Mouse (Mus musculus): ENCODE measurements around the gene Clns1a. TPM values are rescaled to one million over a fixed set of nuclear protein-coding genes. Genes with fewer than 3 reads are reported as not detected.

Clns1a gene
- polyA plus RNA-seq, 1 experiment from 2014 or later = 100 TPM

DNA sequence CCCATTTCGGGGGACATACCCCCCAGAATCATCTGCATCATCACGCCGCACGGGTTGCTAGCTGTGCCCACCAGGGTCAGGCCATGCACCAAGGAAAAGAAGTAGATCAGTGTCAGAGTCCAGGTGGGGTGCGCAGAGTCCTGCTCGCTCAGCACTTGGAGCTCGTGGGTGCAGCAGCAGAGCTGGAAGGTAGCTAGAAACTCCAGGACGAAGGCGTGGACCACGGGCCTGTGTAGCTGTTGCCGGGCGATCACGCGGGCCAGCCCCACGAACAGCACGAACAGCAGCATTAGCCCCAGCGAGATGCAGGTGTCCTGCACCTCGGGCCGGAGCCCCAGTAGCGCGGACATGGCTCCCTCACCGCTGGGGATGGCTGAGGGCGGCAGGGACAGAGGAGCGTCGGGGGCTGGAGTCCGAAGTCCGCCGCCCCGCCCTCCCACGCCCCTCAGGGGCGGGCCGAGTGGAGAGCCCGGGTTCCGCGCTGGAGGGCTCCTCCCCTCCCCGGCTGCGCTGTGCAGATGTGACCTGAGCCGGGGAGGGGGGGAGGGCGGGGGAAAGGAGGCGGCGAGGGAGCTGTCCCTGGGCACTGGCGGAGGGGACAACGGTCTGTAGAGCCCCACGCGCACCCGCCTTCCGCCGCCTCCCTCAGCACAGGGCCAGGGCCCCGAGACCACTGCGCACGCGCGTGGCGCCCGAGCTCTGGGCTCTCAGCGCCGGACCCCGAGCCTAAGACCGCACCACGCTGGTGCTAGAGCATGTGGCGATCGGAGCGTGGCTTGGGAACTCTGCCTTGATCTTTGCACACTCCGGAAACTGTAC, 41.4 kb downstream of the Clns1a start, which contains the start of gene Aqp11:
Gene Aqp11 (minus strand): TSS at position 652 of the 819 bp plus-strand sequence.
- peak; percentile 97 for ATAC-seq (ENCODE audit: insufficient number of reproducible peaks, insufficient read depth, low FRiP score, low read depth)
- peak within 1 kb of the TSS; percentile 33 to 48; a peak in 1 of 4 replicates for H3K27ac ChIP-seq (replicated peaks in 1 of 2; ENCODE audit: control insufficient read depth in 1 of 2, insufficient read depth in 1 of 2, low read depth in 2 of 2, low read length in 2 of 2)
- under 1% methylated on average over 45 of the region's 64 CpGs for WGBS

DNA sequence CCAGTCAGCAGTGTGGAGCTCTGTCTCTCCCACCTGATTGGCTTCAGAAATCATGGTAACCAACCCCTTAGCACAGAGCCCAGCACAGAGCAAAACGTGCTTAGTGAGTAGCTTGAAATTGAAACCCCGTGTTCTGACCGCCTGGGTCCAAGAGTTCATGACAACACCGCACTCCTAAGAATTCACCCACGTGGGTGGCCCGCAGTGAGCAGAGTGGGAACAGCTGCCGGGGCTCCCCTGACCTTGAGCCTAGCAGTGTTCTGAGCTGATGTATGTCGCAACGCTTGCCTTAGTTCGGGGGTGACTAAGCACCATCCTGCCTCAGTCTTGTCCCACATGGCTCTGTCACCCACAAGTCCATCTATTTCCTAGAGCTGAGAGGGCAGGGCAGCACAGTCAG, 44.5 kb downstream of the Clns1a start:
- Histone ChIP-seq H3K27me3 (ENCODE audit: control insufficient read depth, insufficient read depth, low read length) (peaks cover 2% of the 10 kb centered on the region; the same call in 1 of the 2 replicates), H3K36me3 (ENCODE audit: control insufficient read depth, insufficient read depth, low read length) (no peaks in the 10 kb centered on the region), H3K4me3 (ENCODE audit: control insufficient read depth in 1 of 2, insufficient read depth in 1 of 2, low read depth in 1 of 2, low read length in 2 of 2) (no peak overlapping the region), H3K9me3 (ENCODE audit: control insufficient read depth, low read length) (no peaks in the 10 kb centered on the region), H3K4me1 (ENCODE audit: control insufficient read depth in 2 of 2, insufficient read depth in 2 of 2, low read length in 2 of 2) (peaks cover 5 to 6% of the 10 kb centered on the region in 2 experiments; a peak in 1 of 4 replicates), H3K27ac (replicated peaks in 1 of 2; ENCODE audit: control insufficient read depth in 1 of 2, insufficient read depth in 1 of 2, low read depth in 2 of 2, low read length in 2 of 2) (no peak overlapping the region), H3K4me2 (ENCODE audit: low read length) (no peak overlapping the region), H3K9ac (ENCODE audit: low read length) (no peak overlapping the region)
- WGBS = 81% methylated on average over 10 of the region's 10 CpGs
- ATAC-seq (ENCODE audit: insufficient number of reproducible peaks, insufficient read depth, low FRiP score, low read depth) = no peak

More for the DNA sequence above, 41.4 kb downstream of the Clns1a start, which contains the start of gene Aqp11:
- no peaks in the 10 kb centered on the region for H3K9me3 ChIP-seq (ENCODE audit: control insufficient read depth, low read length)
- H3K4me1 ChIP-seq (ENCODE audit: control insufficient read depth in 2 of 2, insufficient read depth in 2 of 2, low read length in 2 of 2) = peaks cover 5 to 6% of the 10 kb centered on the region in 2 experiments; a peak in 1 of 4 replicates
- H3K27me3 ChIP-seq (ENCODE audit: control insufficient read depth, insufficient read depth, low read length) = peaks cover 2% of the 10 kb centered on the region; the same call in 1 of the 2 replicates
- H3K4me3 ChIP-seq (ENCODE audit: control insufficient read depth in 1 of 2, insufficient read depth in 1 of 2, low read depth in 1 of 2, low read length in 2 of 2) = peak within 1 kb of the TSS; percentile 58 to 62
- peak within 1 kb of the TSS; percentile 74 for H3K9ac ChIP-seq (ENCODE audit: low read length)
- peak within 1 kb of the TSS; percentile 99 for H3K4me2 ChIP-seq (ENCODE audit: low read length)
- no peaks in the 10 kb centered on the region for H3K36me3 ChIP-seq (ENCODE audit: control insufficient read depth, insufficient read depth, low read length)

DNA sequence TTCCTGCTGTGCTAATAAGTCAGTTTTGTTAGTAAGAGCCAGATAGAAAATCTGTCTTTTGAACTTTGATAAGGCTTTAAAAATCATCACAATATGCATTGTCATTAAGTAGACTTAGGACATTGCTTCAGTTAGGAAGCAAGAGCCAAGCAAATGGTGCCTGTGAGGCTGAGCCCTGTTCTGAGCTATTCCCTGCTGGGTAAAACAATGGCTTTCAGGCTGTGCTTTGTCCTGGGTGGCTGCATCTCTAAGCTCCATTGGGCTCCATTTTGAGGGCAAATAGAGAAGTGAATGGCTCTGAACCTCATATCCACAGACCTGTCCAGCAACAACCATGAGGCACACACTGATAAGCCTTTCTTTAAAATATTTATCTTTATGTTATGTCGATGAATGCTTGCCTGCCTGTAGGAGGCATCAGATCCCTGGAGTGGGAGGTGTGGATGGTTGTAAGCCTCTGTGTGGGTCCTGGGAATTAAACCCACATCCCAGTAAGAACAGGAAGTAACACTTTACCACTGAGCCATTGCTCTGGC, 45.4 kb downstream of the Clns1a start:
- no peak overlapping the region for H3K9ac ChIP-seq (ENCODE audit: low read length)
- H3K27me3 ChIP-seq (ENCODE audit: control insufficient read depth, insufficient read depth, low read length) = peaks cover 1% of the 10 kb centered on the region; the same call in 1 of the 2 replicates
- no peak overlapping the region for H3K4me2 ChIP-seq (ENCODE audit: low read length)
- no peaks in the 10 kb centered on the region for H3K9me3 ChIP-seq (ENCODE audit: control insufficient read depth, low read length)
- ATAC-seq (ENCODE audit: insufficient number of reproducible peaks, insufficient read depth, low FRiP score, low read depth) = no peak
- no peak overlapping the region for H3K4me3 ChIP-seq (ENCODE audit: control insufficient read depth in 1 of 2, insufficient read depth in 1 of 2, low read depth in 1 of 2, low read length in 2 of 2)
- H3K27ac ChIP-seq (replicated peaks in 1 of 2; ENCODE audit: control insufficient read depth in 1 of 2, insufficient read depth in 1 of 2, low read depth in 2 of 2, low read length in 2 of 2) = no peak overlapping the region
- WGBS = 31% methylated on average over 1 of the region's 1 CpGs
- peaks cover 5 to 6% of the 10 kb centered on the region in 2 experiments; a peak in 1 of 4 replicates for H3K4me1 ChIP-seq (ENCODE audit: control insufficient read depth in 2 of 2, insufficient read depth in 2 of 2, low read length in 2 of 2)
- H3K36me3 ChIP-seq (ENCODE audit: control insufficient read depth, insufficient read depth, low read length) = no peaks in the 10 kb centered on the region

DNA sequence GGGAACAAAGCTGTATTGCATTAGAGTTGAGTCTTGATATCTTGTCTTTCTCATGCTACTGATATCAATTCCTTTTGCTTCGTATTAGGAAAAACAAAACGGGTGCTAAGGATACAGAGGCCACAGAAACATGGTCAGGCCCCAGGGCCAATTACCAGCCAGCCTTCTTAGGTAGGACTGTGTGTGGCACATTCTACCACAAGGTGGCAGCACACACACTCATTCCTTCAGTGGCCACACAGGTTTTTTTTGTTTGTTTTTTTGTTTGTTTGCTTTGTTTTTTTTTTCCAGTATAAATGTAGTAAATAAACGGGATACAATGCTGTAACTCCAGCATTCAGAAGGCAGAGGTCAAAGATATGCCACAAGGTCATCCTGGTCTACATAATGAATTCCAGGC, 48.9 kb downstream of the Clns1a start:
- no peaks in the 10 kb centered on the region for H3K27me3 ChIP-seq (ENCODE audit: control insufficient read depth, insufficient read depth, low read length)
- WGBS = 15% methylated on average over 3 of the region's 3 CpGs
- H3K4me2 ChIP-seq (ENCODE audit: low read length) = no peak overlapping the region
- no peak for ATAC-seq (ENCODE audit: insufficient number of reproducible peaks, insufficient read depth, low FRiP score, low read depth)
- no peaks in the 10 kb centered on the region for H3K36me3 ChIP-seq (ENCODE audit: control insufficient read depth, insufficient read depth, low read length)
- peaks cover 0 to 3% of the 10 kb centered on the region in 2 experiments; a peak in 1 of 4 replicates for H3K4me1 ChIP-seq (ENCODE audit: control insufficient read depth in 2 of 2, insufficient read depth in 2 of 2, low read length in 2 of 2)
- H3K4me3 ChIP-seq (ENCODE audit: control insufficient read depth in 1 of 2, insufficient read depth in 1 of 2, low read depth in 1 of 2, low read length in 2 of 2) = no peak overlapping the region
- no peaks in the 10 kb centered on the region for H3K9me3 ChIP-seq (ENCODE audit: control insufficient read depth, low read length)
- no peak overlapping the region for H3K27ac ChIP-seq (replicated peaks in 1 of 2; ENCODE audit: control insufficient read depth in 1 of 2, insufficient read depth in 1 of 2, low read depth in 2 of 2, low read length in 2 of 2)
- H3K9ac ChIP-seq (ENCODE audit: low read length) = no peak overlapping the region

DNA sequence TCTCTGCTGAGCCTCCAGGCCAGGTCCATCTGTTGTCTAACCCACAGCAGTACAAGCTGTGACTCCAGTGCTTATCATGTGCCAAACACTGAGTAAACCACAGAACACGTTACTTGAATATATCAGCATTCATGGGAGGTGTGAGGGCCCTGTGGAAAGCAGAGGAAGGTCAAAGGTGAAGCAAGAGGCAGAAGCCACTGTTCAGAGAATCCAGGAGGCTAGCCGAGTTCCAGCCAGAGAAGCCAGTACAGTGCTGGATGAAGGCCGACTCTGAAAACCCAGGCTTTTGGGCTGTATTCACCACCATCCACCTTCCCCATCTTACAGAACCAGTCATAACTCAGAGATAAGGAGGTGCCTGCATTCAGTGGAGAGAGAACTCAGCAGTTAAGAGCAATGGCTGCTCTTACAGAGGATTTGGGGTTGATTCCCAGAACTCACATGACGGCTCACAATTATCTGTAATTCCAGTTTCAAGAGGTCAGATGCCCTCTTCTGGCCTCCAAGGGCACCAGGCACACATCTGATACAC, 50.8 kb downstream of the Clns1a start:
- H3K4me2 ChIP-seq (ENCODE audit: low read length) = no peak overlapping the region

DNA sequence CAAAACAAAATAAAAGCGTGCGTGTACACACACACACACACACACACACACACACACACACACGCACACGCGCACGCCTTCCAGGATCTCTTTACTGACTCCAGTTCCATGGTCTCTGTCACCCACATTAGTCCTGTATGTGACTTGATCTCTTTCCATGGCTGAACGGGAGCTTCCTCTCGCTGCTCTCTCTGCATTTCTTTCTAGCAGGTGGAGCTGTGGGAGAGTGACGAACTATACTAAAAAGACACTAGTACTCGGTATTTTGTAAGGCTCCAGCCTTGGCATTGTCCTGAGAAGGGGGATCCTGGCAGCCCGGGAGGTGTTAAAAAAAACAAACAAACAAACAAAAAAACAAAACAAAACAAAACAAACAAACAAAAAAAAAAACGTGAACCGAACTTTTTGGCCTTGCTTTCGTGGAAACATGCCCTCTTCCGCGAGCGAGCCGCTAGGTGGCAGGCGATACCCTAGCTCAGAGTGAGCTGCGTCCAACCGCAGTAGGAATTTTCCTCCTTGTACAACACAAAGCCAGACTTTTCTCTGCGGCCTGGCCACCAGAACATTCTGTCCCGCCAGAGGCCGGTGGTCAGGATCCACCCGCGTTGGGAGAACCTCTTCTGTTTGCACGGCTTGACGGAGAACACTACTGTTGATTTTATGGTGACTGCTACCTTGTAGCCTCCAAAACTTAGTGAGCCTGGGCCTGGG, 51.5 kb downstream of the Clns1a start:
- no peaks in the 10 kb centered on the region for H3K36me3 ChIP-seq (ENCODE audit: control insufficient read depth, insufficient read depth, low read length)
- H3K4me3 ChIP-seq (ENCODE audit: control insufficient read depth in 1 of 2, insufficient read depth in 1 of 2, low read depth in 1 of 2, low read length in 2 of 2) = peak overlapping the region in 1 of 2 experiments; percentile 19; a peak in 1 of 4 replicates
- H3K27ac ChIP-seq (replicated peaks in 1 of 2; ENCODE audit: control insufficient read depth in 1 of 2, insufficient read depth in 1 of 2, low read depth in 2 of 2, low read length in 2 of 2) = 0 out of 4 replicates have a peak overlapping the region, but pooled peaks of 1 of the 2 experiments have one; percentile 58
- peak overlapping the region; percentile 60; the same call in 1 of the 2 replicates for H3K9ac ChIP-seq (ENCODE audit: low read length)
- H3K27me3 ChIP-seq (ENCODE audit: control insufficient read depth, insufficient read depth, low read length) = no peaks in the 10 kb centered on the region
- WGBS = 26% methylated on average over 28 of the region's 28 CpGs
- H3K4me1 ChIP-seq (ENCODE audit: control insufficient read depth in 2 of 2, insufficient read depth in 2 of 2, low read length in 2 of 2) = peaks cover 0 to 3% of the 10 kb centered on the region in 2 experiments; a peak in 1 of 4 replicates
- H3K4me2 ChIP-seq (ENCODE audit: low read length) = peak overlapping the region; percentile 55
- no peaks in the 10 kb centered on the region for H3K9me3 ChIP-seq (ENCODE audit: control insufficient read depth, low read length)
- ATAC-seq (ENCODE audit: insufficient number of reproducible peaks, insufficient read depth, low FRiP score, low read depth) = no peak

More for the DNA sequence above, 50.8 kb downstream of the Clns1a start:
- 56% methylated on average over 4 of the region's 4 CpGs for WGBS
- H3K4me3 ChIP-seq (ENCODE audit: control insufficient read depth in 1 of 2, insufficient read depth in 1 of 2, low read depth in 1 of 2, low read length in 2 of 2) = no peak overlapping the region
- H3K27ac ChIP-seq (replicated peaks in 1 of 2; ENCODE audit: control insufficient read depth in 1 of 2, insufficient read depth in 1 of 2, low read depth in 2 of 2, low read length in 2 of 2) = no peak overlapping the region
- H3K4me1 ChIP-seq (ENCODE audit: control insufficient read depth in 2 of 2, insufficient read depth in 2 of 2, low read length in 2 of 2) = peaks cover 0 to 3% of the 10 kb centered on the region in 2 experiments; a peak in 1 of 4 replicates
- no peaks in the 10 kb centered on the region for H3K27me3 ChIP-seq (ENCODE audit: control insufficient read depth, insufficient read depth, low read length)
- H3K9me3 ChIP-seq (ENCODE audit: control insufficient read depth, low read length) = no peaks in the 10 kb centered on the region
- no peak for ATAC-seq (ENCODE audit: insufficient number of reproducible peaks, insufficient read depth, low FRiP score, low read depth)
- H3K9ac ChIP-seq (ENCODE audit: low read length) = no peak overlapping the region
- H3K36me3 ChIP-seq (ENCODE audit: control insufficient read depth, insufficient read depth, low read length) = no peaks in the 10 kb centered on the region

All from heart, embryonic 14.5 days (tissue).